Mouse (Mus musculus): Measurements from ENCODE around the gene Krt35.
A peak's percentile ranks its signal among the peaks of the same experiment; 100 is the strongest.

Krt35 gene

DNA sequence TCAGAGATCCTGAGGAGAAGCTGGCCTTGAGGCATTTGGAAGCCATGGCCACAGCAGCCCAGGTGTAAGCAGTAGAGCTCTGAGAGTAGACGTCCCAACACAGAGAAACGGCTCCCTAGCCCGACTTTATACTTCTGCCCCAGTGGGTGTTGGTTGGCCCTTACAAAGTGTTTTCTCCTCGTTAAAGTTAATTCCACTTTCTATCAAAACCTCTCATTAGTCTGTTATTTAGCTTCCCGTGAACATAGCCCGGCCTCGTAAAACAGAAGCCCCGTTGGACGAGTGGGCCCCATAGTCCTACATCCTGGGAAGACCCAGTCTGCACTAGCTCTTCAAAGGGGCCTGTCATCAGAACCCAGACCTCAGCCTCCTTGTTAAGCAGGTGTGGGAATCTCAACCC, at the start of gene Krt35:
TSS of gene Krt35 (minus strand) at position 101 of the 400 bp plus-strand sequence.
- no peak for DNase-seq (ENCODE audit: low read depth, low spot score)

DNA sequence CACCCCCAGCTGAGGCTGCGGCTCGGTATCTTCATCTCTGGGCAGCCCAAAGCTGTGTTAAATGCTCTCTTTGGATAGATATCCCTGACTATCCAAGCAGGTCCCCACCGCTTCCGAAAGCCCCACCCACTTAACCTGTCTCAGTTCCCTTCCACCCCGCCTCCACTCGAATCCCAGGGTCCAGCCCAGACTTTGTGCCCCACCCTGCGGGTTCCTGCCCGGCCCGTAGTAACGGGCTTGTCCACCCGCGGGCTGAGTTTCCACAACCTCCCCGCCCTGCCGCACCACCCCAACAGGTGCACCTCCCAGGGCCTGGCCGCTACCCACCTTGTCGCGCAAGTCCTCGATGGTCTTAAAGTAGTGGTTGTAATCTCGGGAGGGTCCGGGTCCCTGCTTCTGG, 49.1 kb upstream of the Krt35 start:
- DNase-seq (ENCODE audit: low read depth, low spot score): no peak

DNA sequence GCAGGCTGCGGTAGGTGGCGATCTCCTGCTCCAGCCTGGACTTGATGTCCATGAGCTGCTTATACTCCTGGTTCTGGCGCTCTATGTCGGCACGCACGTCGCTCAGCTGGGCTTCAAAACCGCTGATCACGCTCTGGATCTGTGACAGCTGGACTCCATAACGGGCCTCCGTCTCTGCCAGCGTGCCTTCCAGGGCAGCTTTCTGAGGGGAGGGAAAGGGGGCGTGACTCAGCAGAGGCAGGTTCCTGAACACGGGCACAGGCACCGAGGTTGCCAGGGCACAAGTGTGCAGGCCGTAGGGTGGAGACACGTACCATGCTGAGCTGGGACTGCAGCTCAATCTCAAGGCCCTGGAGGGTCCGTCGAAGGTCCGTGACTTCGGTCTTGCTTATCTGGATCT, 44.9 kb upstream of the Krt35 start:
- DNase-seq (ENCODE audit: low read depth, low spot score): no peak

DNA sequence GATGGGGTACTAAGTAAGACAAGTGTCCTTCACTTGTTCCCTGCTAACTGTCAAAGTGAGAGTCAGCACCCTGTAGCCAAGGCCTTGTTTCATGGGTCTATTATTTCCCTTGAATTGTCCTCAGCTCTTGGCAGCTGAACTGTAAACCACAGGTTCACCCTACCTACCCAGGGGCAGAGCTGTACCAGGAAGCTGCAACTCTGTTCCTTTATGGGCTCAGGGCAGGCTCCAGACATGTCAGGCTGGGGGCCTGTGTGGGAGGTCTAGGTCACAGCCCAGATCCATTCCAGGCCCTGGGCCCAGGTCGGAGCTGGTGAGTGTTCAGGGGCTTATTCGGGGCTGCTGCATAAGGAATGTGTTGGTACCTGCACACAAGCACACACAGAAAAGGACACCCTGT, 43.4 kb upstream of the Krt35 start:
- no peak for DNase-seq (ENCODE audit: low read depth, low spot score)

DNA sequence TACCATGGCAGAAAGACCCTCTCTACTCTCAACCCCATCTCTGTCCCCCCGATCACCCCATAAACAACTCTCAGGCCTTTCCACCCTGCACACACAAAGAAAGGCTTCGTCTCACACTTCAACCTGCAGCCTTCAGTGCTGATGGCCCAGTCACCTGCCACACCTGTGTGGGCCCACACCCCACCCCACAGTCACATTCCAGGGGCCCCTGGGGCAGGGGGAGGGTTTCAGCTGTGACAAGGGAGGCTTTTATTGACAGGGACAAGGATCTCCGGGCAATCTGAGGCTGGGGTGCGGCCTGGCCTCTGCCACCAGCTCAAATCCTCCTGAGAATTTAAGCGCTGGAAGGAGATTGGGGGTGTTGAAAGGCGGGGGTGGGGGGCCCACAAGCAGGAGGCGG, 42.8 kb upstream of the Krt35 start:
- no peak for DNase-seq (ENCODE audit: low read depth, low spot score)

DNA sequence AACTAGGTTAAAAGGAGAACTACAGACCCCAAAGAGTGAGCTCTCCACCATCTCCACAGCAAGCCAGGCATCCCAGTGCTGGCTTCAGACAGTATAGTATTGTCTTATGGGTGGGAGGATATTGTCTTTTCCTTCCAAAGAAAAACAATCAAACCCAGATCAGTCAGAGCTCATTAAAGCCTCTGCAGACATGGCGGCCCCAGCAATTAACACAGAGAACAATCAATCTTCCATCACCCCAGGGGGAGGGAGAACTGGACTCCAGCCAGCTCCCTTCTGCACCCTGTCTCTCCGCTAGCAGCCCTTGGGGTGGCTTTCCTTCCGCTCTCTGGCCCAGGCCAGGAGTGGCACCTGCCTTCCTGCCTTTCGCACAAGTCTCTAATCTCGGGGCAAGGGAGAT, 41.7 kb upstream of the Krt35 start:
- no peak for DNase-seq (ENCODE audit: low read depth, low spot score)

DNA sequence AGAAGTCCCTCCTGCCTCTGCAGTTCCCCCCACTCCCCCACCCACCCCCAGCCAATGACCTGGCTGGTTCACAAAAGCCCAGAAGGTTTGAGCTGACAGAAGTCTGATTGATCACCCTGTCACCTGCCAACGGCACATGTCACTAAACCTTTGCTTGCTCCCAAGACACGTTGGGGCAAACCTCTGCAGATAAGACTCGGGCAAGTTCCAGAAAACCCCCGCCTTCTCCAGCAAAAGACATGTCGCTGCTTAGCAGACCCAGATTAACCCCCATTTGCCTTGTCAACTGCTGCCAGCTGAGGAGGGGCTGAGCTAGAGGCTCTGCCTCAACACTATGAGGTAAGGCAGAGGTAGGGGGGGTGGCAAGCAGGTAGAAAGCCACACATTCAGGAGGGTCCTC, 40.5 kb upstream of the Krt35 start:
- DNase-seq (ENCODE audit: low read depth, low spot score): no peak

DNA sequence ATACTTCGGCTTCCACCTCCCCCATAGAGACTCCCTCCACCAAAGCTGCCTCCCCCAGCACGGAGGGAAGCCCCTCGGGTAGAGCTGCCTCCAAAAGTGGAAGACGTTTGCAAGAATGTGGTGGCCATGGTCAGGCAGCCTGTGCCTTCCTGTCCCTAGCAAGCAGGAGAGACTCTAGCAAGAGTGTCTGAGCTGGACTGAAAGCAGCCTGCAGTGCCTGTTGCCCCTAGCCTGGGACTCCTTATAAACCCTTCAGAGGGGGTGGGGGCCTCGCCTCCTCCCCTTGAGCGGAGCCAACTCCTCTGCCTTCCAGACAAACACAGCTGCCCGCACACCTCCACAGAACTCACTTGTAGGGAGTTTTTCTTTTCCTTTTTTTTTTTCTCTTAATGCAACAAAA, 39.7 kb upstream of the Krt35 start, which contains the start of gene Krt15:
TSS of gene Krt15 (minus strand) at position 198 of the 400 bp plus-strand sequence.
- no peak for DNase-seq (ENCODE audit: low read depth, low spot score)

DNA sequence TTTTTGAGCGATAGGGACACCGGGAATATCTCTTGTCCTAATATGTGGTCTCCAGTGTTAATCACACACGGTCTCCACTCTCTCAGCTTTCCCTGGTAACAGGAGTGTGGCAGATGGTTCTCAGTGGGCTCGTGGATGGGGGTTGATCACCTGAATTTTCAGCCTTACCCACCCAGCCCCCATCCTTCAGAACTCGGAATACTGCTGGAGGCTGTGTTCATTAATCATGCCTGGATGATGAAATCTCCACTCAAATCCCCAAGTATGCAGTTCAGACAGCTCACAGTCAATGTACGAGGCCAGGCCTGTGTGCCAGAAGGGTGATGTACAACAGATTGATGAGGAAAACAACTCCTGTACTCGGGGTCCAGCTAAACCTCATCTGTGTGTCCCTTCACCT, 28.9 kb upstream of the Krt35 start:
- no peak for DNase-seq (ENCODE audit: low read depth, low spot score)

DNA sequence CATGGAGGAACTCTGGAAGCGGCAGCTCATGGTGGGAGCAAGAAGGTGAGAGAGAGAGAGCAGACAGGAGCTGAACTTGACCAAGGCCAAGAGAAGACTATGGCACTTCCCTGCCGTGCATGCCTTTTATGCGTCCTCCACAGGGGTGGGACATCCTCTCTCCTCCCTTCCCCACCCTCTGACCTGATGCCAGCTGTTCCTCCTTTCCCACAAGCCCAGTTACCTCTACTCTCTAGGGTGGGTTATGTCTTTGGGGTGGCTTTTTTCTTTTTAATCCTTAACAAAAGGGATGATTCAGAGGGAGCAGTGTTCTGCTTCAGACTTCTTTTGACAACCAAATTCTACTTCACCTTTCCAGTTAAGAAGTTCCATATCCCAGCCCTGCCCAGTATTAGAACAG, 25.4 kb upstream of the Krt35 start, which contains the start of gene Krt13:
TSS of gene Krt13 (minus strand) at position 101 of the 400 bp plus-strand sequence.
- DNase-seq (ENCODE audit: low read depth, low spot score): peak; percentile 8

DNA sequence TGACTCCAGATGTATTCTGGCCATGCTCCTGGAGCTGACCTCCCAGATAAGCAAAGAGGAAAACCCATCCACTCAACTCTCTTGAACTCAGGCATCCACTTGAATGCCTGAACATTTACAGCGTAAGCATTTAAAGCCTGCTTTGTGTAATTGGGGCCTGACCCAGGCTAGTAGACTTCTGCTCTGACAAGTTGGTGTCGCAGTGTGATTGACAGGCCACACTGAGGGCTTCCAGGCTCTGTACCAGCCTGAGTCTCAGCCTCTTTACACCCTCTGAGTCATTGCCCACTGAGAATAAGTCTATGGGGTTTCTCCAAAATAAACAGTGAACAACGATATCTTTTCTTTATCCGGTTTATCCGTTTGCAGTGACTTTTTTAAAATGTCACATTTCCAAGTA, 24.3 kb upstream of the Krt35 start:
- DNase-seq (ENCODE audit: low read depth, low spot score): no peak

DNA sequence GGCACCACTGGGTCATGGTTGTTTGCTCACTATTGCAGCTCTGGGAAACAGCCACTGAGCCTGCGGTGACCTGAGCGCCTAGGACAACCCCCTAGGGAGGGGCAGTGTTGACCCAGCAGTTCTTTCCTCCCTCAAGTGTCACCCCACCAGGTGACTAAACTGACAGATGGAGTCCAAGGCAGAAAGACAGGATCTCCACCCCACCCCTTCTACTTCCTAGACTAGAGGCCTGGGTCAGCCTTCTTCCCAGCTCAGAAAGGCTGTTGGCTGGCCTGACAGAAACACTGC, 17.6 kb upstream of the Krt35 start:
- no peak for DNase-seq (ENCODE audit: low read depth, low spot score)

DNA sequence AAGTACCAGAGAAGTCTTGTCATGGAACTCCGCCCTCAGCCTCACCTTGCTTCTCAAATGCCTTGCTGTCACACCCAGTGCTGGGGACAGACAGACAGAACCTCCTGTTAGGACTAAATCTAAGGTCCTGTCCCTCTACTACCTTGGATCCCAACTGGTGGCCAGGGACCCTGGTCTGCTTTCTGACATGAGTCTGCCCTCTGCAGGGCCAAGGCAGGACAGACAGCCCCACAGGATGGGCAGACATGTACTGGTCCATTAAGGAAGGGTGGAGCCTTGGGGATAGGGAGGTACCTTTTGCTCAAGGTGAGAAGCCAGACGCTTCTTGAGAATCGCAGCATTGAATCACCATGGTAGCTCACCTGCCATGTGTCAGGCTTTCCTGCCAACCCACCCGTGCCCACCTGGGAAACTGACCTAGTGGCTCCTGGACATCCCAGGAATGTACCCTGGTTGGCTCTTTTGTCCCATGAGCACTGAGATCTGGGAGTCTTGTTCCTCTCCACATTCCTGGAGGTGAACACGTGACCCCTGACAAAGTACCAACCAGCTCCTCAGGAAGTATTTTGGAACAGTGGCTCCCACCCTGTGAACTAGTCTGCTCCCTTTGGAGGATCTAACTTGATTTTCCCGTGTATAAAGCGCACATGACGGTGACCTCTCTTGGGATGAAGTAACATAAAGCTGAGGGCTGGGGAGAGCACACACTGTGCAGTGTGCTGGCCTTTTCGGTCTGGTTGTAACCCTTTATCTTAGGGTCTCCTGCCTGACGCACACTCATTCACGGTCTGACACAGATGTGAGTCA, 17.1 kb upstream of the Krt35 start:
- DNase-seq (ENCODE audit: low read depth, low spot score): no peak

DNA sequence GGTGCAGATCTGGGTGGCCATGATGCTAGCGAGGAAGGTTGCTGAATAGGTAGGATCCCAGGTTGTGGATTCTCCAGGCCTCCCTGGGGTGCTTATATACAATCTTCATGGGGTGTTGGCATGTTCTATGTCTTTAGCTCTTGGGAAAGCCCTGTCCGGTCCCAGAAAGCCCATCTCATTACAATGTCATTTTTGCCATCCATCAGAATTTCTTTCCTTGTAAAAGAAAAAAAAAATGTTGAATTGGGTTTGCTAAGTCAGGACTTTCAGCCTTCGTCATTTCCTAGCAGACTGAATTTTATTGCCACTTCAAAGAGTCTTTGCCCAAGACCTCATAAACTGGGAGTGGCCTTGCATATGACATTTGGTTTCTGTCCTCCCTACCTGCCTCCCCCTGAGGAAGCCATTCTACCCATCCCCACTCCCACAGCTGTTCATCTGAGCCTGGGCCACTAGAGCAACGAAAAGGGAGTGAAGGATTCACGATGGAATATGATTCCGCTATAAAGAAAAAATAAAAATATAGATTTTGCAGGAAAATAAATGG, 9.6 kb upstream of the Krt35 start, which contains the start of gene Krt36:
TSS of gene Krt36 (minus strand) at position 51 of the 547 bp plus-strand sequence.
- DNase-seq (ENCODE audit: low read depth, low spot score): no peak

DNA sequence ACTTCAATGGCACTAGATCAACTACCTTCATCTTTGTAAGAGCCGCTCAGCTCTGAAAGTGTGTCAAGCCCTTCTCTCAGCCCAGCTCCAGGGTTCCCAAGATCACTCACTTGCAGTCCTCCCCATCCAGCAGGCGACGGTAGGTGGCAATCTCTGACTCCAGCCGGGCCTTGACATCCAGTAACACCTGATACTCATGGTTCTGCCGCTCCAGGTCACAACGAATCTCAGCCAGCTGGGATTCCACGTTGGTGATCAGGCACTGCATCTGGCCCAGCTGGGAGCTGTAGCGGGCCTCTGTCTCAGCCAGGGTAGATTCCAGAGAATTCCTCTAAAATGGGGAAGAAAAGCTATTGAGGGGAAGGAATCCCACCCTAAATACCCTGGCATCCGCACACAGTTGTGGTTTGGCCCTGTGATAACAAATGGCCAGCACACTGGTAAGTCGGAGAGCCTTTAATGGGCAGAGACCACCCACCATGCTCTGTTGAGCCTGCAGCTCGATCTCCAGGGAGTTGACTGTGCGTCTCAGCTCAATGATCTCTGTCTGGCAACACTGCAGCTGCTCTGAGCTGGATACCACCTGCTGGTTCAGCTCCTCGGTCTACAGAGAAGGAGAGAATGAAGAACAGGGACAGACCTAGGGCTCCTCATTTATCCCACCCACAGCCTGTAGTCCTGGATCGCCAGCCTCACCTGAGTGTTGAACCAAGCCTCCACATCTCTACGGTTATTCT, 6.8 kb upstream of the Krt35 start:
- DNase-seq (ENCODE audit: low read depth, low spot score): no peak

DNA sequence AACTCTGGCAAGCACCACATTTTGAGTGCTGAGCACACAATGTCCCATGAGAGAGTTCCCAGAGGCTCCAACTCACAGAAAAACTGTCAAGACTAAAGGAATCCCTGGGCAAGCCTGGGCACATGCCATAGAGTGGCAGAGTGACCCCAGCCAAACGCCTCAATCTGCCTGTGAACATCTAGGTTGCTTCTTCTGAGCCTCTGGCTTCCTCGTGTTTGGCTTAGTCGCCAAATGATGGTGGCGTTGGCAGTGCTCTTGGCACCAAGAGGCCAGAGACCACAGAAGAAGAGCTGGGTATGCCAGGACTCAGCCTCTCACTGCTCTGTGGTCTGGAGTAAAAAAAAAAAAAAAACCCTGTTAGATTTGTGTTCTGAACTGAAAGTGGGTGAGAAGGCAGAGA, 4.3 kb upstream of the Krt35 start:
- DNase-seq (ENCODE audit: low read depth, low spot score): no peak

DNA sequence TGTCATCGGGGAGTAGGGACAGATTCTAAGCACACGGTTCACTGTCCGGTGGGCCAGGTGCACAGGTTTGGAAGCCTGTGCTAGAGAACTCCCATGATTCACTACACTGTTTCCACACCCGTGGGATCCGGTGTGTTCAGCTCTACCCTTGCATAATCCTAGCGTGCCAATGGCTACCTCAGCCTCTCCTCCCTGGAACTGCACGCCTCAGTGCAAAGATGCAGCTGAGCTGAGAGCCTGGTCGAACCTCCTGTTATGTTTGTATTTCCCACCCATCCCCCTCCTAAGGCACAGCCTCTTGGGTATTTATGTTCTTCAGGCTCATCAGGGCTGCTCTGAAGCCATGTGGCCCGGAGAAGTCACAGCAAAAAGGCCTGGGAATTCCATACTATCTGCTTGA, 1.8 kb upstream of the Krt35 start:
- DNase-seq (ENCODE audit: low read depth, low spot score): no peak

DNA sequence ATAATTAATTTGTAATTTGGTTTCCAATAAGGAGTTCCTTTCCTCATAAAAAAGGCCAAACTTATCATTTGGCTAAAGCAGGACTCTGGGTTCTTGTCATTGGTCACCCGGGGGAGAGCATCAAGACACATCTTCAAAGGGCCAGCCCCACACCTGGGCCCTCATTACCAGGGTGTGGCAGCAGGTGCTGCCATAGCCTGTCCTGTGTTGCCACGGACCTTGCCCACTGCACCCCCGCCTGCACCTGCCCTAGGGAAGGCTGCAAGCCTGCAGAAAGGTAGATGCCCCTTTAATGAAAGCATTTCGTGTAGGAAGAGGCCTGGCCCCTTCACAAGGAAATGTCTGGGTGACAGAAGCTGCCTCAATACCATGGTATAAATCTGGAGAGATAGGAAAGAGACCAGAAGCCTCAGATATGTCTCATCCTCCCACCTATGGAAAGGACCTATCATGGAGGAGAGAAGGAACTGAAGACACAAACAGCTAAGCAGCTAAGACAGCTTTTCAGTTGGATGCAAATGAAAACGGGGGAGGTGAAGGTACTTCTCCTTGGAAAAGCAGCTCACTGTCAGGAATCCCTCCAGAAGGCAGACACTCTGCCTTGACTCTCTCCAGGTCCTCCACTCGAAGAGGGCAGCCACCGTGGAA, 7.5 kb downstream of the Krt35 start:
- no peak for DNase-seq (ENCODE audit: low read depth, low spot score)

DNA sequence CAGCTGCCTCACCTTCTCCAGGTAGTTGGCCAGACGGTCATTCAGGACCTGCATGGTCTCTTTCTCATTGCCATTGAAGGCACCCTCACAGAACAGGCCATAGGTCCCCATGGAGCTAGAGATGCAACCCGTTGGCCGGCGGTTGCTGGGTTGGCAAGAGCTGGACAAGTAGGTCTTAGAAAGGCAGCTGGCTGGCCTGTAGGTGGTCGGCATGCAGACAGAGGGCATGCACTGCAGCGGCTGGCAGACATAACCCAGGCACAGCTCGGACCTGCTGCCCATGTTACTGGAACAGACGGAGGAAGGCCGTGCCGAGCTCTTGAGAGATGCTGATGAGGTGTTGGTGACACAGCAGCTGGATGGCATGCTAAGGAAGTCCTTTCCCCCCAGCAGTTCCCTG, 8.2 kb downstream of the Krt35 start, which contains the start of gene Krt32:
TSS of gene Krt32 (minus strand) at position 366 of the 400 bp plus-strand sequence.
- no peak for DNase-seq (ENCODE audit: low read depth, low spot score)

DNA sequence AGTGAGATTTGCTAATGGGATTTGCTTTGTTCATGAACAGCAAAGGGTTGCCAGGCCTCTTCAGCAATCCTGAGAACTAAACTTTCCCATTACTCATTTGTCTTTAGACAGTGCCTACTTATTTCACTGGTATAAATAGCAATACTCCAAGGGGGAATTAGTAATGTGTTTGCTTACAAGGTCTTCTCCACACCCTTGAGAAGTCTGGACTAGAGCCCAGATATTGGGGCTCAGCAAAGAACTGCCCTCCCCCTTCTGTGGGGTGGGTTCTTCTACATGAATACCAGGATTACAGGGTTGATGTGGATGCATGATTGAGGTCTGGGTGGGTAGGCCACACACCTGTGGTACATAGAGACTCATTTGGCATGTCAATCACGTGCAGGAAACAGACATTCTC, 22.2 kb downstream of the Krt35 start:
- DNase-seq (ENCODE audit: low read depth, low spot score): no peak

DNA sequence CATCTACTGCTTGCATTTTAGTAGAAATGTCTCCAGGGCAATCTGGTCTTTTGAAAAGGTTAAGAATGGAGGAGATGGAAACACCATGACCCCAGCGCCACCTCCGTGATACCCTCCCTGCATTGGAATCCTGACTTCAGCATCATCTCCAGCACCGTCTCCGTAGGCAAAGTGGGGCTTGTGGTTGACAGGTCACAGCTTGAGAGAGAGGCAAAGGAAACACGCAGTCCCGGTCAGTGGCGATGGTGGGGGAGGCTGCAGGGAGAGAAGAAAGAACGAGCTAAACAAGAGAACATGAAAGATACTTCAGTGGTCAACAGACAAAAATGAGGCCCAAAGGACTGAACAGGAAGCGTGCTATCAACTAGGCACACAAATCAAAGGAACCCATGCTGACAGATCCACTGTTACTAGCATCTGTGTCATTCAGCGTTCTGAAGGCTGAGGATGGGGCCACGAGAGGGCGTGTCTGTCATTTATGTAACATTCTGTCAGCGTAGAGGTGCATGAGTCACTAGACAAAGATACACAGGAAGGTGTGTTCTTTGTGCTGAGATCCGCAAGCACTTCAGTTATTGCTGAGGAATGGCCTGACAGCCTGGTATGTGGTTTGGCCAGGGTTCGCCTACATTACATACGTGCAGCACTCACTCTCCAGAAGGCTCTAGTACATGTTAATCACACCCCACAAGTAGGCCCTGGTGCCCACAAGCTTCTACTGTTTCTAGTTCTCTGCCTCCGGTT, 28.6 kb downstream of the Krt35 start:
- peak; percentile 5 for DNase-seq (ENCODE audit: low read depth, low spot score)

Data from ES-CJ7 (cell line).